Mouse (Mus musculus) C2C12 (cell line): Measurements from ENCODE around the gene Atp5k. TPM values are rescaled to one million over a fixed set of nuclear protein-coding genes. Genes with fewer than 3 reads are reported as not detected.

Source experiments
- H3K27me3 ChIP-seq: one replicate; pipeline ENCODE4 v1.6.1; 2011; ENCODE audit not compliant: control insufficient read depth, insufficient read depth, insufficient read length
- H3K36me3 ChIP-seq: one replicate; pipeline ENCODE4 v1.6.1; 2011; ENCODE audit not compliant: control insufficient read depth, insufficient read depth
- H3K4me3 ChIP-seq: one replicate; pipeline ENCODE4 v1.5.1; 2011; ENCODE audit warnings: mild to moderate bottlenecking, control low read depth; ENCODE audit not compliant: poor library complexity, insufficient read depth, severe bottlenecking
- H3K79me2 ChIP-seq: one replicate; pipeline ENCODE4 v1.6.1; 2011; ENCODE audit not compliant: control insufficient read depth, insufficient read depth
- H3K79me3 ChIP-seq: one replicate; pipeline ENCODE4 v1.6.1; 2011; ENCODE audit warnings: low read depth, control low read depth
- H3ac ChIP-seq: one replicate; pipeline ENCODE3; 2011; ENCODE audit warnings: low read depth; ENCODE audit not compliant: control insufficient read depth, insufficient read length
- CEBPB ChIP-seq: IDR thresholded peaks from one replicate; pipeline ENCODE4 v1.6.1; 2011; ENCODE audit warnings: low read depth, mild to moderate bottlenecking, control low read depth, moderate library complexity
- CTCF ChIP-seq: IDR thresholded peaks from one replicate; pipeline ENCODE4 v1.5.1; 2011; ENCODE audit not compliant: control insufficient read depth, insufficient read depth, insufficient read length
- FOSL1 ChIP-seq: IDR thresholded peaks from one replicate; pipeline ENCODE4 v1.8.0; 2011; ENCODE audit warnings: mild to moderate bottlenecking, low read length; ENCODE audit not compliant: poor library complexity, insufficient read depth, severe bottlenecking
- MAX ChIP-seq: IDR thresholded peaks from one replicate; pipeline ENCODE4 v1.6.1; 2011; ENCODE audit warnings: mild to moderate bottlenecking, control low read depth
- MYOD1 ChIP-seq: IDR thresholded peaks from one replicate; pipeline ENCODE4 v1.6.1; 2011; ENCODE audit warnings: low read depth; ENCODE audit not compliant: control insufficient read depth, insufficient read length
- MYOG ChIP-seq: IDR thresholded peaks from one replicate; pipeline ENCODE4 v1.6.1; 2011; ENCODE audit not compliant: control insufficient read depth, insufficient read length; ENCODE audit errors: extremely low read depth
- USF1 ChIP-seq: IDR thresholded peaks from one replicate; pipeline ENCODE4 v1.6.1; 2011; ENCODE audit warnings: low read depth, mild to moderate bottlenecking, control low read depth, moderate library complexity
- polyA plus RNA-seq: library from polyadenylated mRNA; unstranded; fragments of >200 nt; fragmentation: generic; extraction: Trizol; gene quantifications from one replicate; pipeline ENCODE4 v1.2.1, GENCODE M21; 2012; ENCODE audit warnings: missing spikeins

The Atp5k gene
- polyA plus RNA-seq, 1 experiment: 1,015 TPM

DNA sequence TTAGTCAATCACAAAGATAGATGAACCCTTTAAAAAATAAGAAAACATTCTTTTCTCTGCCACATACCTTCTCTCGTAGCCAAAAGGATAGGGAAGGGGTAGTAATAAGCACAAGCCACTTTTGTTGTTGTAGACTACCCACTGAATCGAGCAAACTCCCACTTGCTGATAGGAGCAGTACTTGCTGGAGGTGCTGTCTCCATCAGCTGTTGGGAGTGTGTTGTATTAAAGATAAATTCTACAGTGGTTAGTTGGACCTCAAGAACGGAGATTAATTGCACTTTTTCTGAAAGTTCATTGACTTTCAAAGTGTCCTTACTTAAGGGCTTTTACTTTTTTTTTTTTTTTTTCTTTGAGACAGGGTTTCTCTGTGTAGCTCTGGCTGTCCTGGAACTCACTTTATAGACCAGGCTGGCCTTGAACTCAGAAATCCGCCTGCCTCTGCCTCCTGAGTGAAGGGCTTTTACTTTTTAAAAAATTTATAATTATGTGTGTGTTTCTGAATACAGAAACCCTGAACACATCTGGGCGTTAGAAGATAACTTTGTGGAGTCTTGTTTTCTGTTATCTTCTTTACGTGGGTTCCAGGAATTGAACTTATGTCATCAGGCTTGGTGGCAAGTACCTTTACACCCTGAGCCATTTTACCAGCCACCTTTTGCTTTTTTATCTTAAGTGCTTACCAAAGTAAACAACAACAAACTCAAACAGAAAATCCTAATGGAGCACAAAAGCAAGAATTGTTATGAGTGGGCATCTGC lies 31.1 kb upstream of the Atp5k start:
- H3K79me2 ChIP-seq: peaks cover 92% of the 10 kb centered on the region
- H3K36me3 ChIP-seq: peaks cover 6% of the 10 kb centered on the region
- no peak overlapping the region for H3K4me3 ChIP-seq
- TF ChIP-seq MYOD1: no peak
- TF ChIP-seq MAX: no peak
- TF ChIP-seq CTCF: no peak
- TF ChIP-seq FOSL1: no peak
- no peak overlapping the region for H3ac ChIP-seq
- H3K79me3 ChIP-seq: peaks cover 85% of the 10 kb centered on the region
- no peaks in the 10 kb centered on the region for H3K27me3 ChIP-seq

DNA sequence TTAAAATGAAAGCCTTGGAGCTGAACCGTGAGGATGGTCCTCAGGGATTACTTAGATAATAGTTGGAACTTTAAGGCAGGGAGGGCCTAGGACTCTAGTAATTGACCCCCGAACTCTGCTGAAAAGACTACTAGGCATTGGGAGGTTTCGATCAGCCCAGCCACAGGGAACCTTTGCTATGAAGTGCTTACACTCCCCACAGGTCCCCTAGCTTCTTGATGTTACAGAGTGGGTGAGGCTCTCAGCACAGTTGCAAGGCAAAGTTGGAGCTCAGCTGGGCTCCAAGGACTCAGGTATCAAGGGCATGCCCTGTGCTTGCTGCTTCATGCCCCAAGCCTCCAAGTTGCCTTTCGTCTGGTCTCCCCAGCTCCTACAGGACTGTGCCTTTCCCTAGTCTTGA lies 28.2 kb upstream of the Atp5k start:
- peaks cover 57% of the 10 kb centered on the region for H3K79me3 ChIP-seq
- peak overlapping the region; percentile 39 for H3ac ChIP-seq
- peaks cover 6% of the 10 kb centered on the region for H3K36me3 ChIP-seq
- peak overlapping the region; percentile 89 for H3K4me3 ChIP-seq
- no peak for TF ChIP-seq MYOD1
- no peak for TF ChIP-seq CTCF
- TF ChIP-seq CEBPB: no peak
- no peak for TF ChIP-seq MYOG
- no peak for TF ChIP-seq MAX
- TF ChIP-seq USF1: no peak
- no peak for TF ChIP-seq FOSL1
- peaks cover 63% of the 10 kb centered on the region for H3K79me2 ChIP-seq
- no peaks in the 10 kb centered on the region for H3K27me3 ChIP-seq

DNA sequence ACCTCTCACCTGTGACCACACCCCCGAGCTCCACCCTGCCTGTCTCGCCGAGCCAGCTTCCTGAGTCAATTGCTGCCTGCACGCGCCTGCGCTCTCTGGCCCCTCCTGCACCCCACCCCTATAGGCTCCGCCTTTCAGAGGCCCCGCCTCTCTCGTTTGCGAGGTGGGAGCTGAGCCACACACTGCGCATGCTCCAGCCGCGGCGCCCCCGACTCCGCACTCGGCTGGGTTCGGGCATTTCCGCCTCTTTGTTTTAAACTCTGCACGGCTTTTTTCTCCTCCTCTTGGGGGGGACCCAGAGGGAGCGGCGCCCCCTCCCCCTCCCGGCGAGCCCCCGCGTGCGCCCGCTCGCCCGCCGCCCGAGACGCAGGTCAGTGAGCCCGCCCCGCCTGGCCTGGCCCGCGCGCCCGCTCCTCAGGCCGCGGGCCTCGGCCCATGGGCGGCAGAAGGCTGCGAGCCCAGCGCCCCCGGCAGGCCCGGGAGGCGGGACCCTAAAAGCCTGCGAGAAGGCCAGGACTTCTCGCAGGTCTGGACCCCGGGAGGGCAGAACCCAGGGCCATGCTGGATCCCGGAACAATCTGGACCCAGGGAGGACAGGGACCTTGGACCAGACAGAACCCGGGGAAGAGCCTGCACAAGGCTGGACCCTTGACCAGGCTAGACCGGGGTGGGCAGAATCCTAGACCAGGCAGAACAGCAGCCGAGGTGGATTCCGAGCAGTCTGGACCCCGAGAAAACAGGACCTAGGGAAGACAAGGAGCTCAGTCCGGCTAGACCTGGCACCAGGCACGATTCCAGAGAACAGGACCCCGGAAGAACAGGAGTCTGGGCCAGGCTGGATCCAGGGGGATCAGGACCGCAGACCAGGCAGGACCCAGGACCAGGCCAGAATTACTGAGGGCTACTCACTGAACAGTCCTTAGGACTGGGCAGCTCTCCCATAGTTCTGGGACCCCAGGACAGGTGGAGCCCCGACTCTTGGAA lies 27.1 kb upstream of the Atp5k start, which contains the start of gene Pcgf3:
Gene Pcgf3 (plus strand): TSS at position 151 of the 984 bp plus-strand sequence.
- peaks cover 47% of the 10 kb centered on the region for H3K79me3 ChIP-seq
- no peaks in the 10 kb centered on the region for H3K36me3 ChIP-seq
- peak within 1 kb of the TSS; percentile 88 for H3ac ChIP-seq
- peaks cover 52% of the 10 kb centered on the region for H3K79me2 ChIP-seq
- H3K27me3 ChIP-seq: no peaks in the 10 kb centered on the region
- peak within 1 kb of the TSS; percentile 89 for H3K4me3 ChIP-seq
- TF ChIP-seq CEBPB: no peak
- no peak for TF ChIP-seq CTCF
- TF ChIP-seq USF1: no peak
- no peak for TF ChIP-seq MYOD1
- TF ChIP-seq MAX: no peak
- no peak for TF ChIP-seq MYOG
- TF ChIP-seq FOSL1: no peak

GRCm38 (mm10) chr5:108460461-108460860 lies 26.2 kb upstream of the Atp5k start:
- Histone ChIP-seq H3K36me3 (no peaks in the 10 kb centered on the region), H3K4me3 (peak overlapping the region; percentile 89), H3ac (no peak overlapping the region), H3K79me2 (peaks cover 43% of the 10 kb centered on the region), H3K27me3 (no peaks in the 10 kb centered on the region), H3K79me3 (peaks cover 40% of the 10 kb centered on the region)
- TF ChIP-seq MYOD1 (no peak), MAX (no peak), CEBPB (no peak), MYOG (no peak)

DNA sequence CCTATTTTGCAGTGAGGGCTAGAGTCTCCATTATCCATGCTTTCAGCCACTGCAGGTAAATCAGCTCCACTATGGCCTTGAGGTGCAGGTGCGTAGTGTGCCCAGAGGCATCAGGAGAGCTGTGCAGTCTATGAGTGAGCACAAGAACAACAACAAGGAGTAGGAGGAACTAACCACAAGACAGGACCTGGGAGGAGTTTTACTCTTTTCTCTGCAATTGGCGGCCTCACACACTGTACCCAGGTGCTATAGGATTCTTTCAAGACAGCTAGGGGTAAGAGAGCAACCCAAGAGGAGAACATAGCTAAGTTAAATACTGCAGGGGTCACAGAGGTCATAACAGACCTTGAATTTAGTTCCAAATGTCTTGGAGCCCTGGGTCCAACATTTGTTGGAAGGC lies 24.5 kb upstream of the Atp5k start:
- no peak overlapping the region for H3ac ChIP-seq
- TF ChIP-seq CEBPB (no peak), FOSL1 (no peak), CTCF (no peak), MYOD1 (no peak), USF1 (no peak), MYOG (no peak), MAX (no peak)
- H3K27me3 ChIP-seq: no peaks in the 10 kb centered on the region
- peaks cover 24% of the 10 kb centered on the region for H3K79me3 ChIP-seq
- peaks cover 26% of the 10 kb centered on the region for H3K79me2 ChIP-seq
- no peak overlapping the region for H3K4me3 ChIP-seq
- H3K36me3 ChIP-seq: no peaks in the 10 kb centered on the region
